Comparison of ENCODE assay signal across 10 mouse cellular contexts in the genomic region with DNA sequence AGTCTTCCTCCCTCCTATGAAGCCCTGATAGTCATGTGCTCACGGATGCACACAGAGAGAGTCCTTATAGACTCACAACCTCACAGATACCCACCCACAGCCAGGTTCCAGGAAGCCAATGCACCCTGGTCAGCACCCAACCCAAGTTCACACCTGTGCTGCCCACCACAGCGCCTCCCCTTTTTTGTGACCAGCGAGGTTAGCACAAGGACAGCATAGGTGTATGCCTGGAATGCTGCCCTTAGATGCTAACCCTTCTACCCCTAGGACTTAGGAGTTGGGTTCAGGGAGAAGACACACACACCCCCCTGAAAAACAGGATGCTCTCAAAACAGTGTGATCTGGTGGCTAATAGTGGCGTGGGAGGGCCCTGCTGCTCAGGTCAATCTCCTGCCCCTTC. TPM values are rescaled to one million over a fixed set of nuclear protein-coding genes. Genes with fewer than 3 reads are reported as not detected.
DNase-seq lines count a peak whose midpoint lies in the region; ATAC-seq and TF ChIP-seq lines count a peak whose summit lies in the region.
"Had no signal": no experiment of that assay in that cellular context is flagged by ENCODE, and none has a peak within 500 bp of the region (broad histone marks: within the 10 kb centered on the region; RNA-seq: fewer than 3 reads in every experiment).

No protein-coding gene starts in this region.

- no peak for DNase-seq in heart, postnatal 14 days
- DNase-seq in thymus, adult 2 months: no peak
- DNase-seq in thymus, postnatal 25 days: no peak
- no peak for DNase-seq in cerebellum, postnatal 36 days
- no peak for DNase-seq in right cerebral cortex, postnatal 14 days
- DNase-seq: cerebellum, adult 11 months had no signal

- H3K27me3 ChIP-seq in heart, embryonic 13.5 days (replicated peaks): no peaks in the 10 kb centered on the region
- no peaks in the 10 kb centered on the region for H3K27me3 ChIP-seq in thymus, adult 2 months (ENCODE audit: control insufficient read depth, insufficient read depth, low read length)
- no peaks in the 10 kb centered on the region for H3K27me3 ChIP-seq in limb, embryonic 13.5 days

- no peak for TF ChIP-seq CTCF in thymus, adult 2 months (IDR thresholded peaks at IDR 0.05; ENCODE audit: borderline replicate concordance, control insufficient read depth, extremely low read depth, insufficient read depth, low read length, poor library complexity)

- H3K9ac ChIP-seq in heart, embryonic 13.5 days: peak overlapping the region; percentile 66
- no peak overlapping the region for H3K9ac ChIP-seq in limb, embryonic 13.5 days

- H3K36me3 ChIP-seq in heart, embryonic 13.5 days: no peaks in the 10 kb centered on the region
- no peaks in the 10 kb centered on the region for H3K36me3 ChIP-seq in thymus, adult 2 months (ENCODE audit: control insufficient read depth, insufficient read depth, low read length)
- no peaks in the 10 kb centered on the region for H3K36me3 ChIP-seq in limb, embryonic 13.5 days

- peak overlapping the region; percentile 39 for H3K4me2 ChIP-seq in heart, embryonic 13.5 days
- peak overlapping the region; percentile 51; the same call in 1 of the 2 replicates for H3K4me2 ChIP-seq in limb, embryonic 13.5 days (replicated peaks)

- no peak for ATAC-seq in heart, embryonic 13.5 days (ENCODE audit: extremely low read depth, insufficient number of reproducible peaks, low FRiP score, low TSS enrichment)
- ATAC-seq in limb, embryonic 13.5 days (ENCODE audit: low FRiP score, low read depth): no peak
- ATAC-seq in megakaryocyte progenitor cell, adult 5-6 weeks (replicated peaks; ENCODE audit: poor library complexity): no peak

- peaks cover 99% of the 10 kb centered on the region for H3K4me1 ChIP-seq in heart, embryonic 13.5 days
- peaks cover 90% of the 10 kb centered on the region for H3K4me1 ChIP-seq in thymus, adult 2 months (replicated peaks; ENCODE audit: control insufficient read depth, insufficient read depth, low read length)
- peaks cover 90% of the 10 kb centered on the region for H3K4me1 ChIP-seq in limb, embryonic 13.5 days

- peak overlapping the region; percentile 99 for H3K27ac ChIP-seq in heart, embryonic 13.5 days (replicated peaks)
- peak overlapping the region; percentile 63; the same call in 1 of the 2 replicates for H3K27ac ChIP-seq in thymus, adult 2 months (ENCODE audit: control insufficient read depth, insufficient read depth, low read length)
- H3K27ac ChIP-seq in limb, embryonic 13.5 days: peak overlapping the region; percentile 92
- H3K27ac ChIP-seq: macrophage had no signal

- no peaks in the 10 kb centered on the region for H3K9me3 ChIP-seq in heart, embryonic 13.5 days
- no peaks in the 10 kb centered on the region for H3K9me3 ChIP-seq in limb, embryonic 13.5 days

- intact Hi-C loops in heart, postnatal 14 days (cut with DNase I): no loop called here

- WGBS in heart, embryonic 13.5 days: 69% methylated on average over 4 of the region's 4 CpGs
- WGBS in thymus, adult 2 months: 96% methylated on average over 4 of the region's 4 CpGs
- WGBS in limb, embryonic 13.5 days: 79% methylated on average over 4 of the region's 4 CpGs

- TF ChIP-seq POLR2A in thymus, adult 2 months (IDR thresholded peaks at IDR 0.05; ENCODE audit: control insufficient read depth, extremely low read depth, insufficient read depth, low read length, poor library complexity): no peak

- H3K4me3 ChIP-seq in heart, embryonic 13.5 days: no peak overlapping the region
- no peak overlapping the region for H3K4me3 ChIP-seq in thymus, adult 2 months (ENCODE audit: control insufficient read depth, insufficient read depth, low read length)
- no peak overlapping the region for H3K4me3 ChIP-seq in limb, embryonic 13.5 days

RNA-seq across cellular contexts. Expression of gene Wasf2, which starts 40.5 kb away (rescaled TPM):
- 64.6 and 72.7 TPM in 2 replicates for polyA plus RNA-seq in heart, embryonic 13.5 days (2015; fragmentation: Nextera tagmentation; extraction: Ambion mirVana)
- total RNA-seq in heart, postnatal 14 days (2021): 100 to 1,000 TPM; 133 to 135 TPM
- 163 and 186 TPM in 2 replicates for polyA plus RNA-seq in thymus, adult 2 months (2012; rRNA removed)
- 114 and 132 TPM in 2 replicates for polyA plus RNA-seq in limb, embryonic 13.5 days (2015; fragmentation: Nextera tagmentation; extraction: Ambion mirVana)
- total RNA-seq in megakaryocyte progenitor cell, adult 5-6 weeks (2015): 124 and 135 TPM in 2 replicates
- 24.7 and 35.1 TPM in 2 replicates for total RNA-seq in megakaryocyte progenitor cell, adult 5-6 weeks (2017)
